In genomic region chr1:72121608-72122185, GRCm38 (mm10) we compare ENCODE assay signal across 25 mouse cellular contexts.
DNase-seq lines count a peak whose midpoint lies in the region; ATAC-seq and TF ChIP-seq lines count a peak whose summit lies in the region.
"Had no signal": no experiment of that assay in that cellular context is flagged by ENCODE, and none has a peak within 500 bp of the region (broad histone marks: within the 10 kb centered on the region; RNA-seq: fewer than 3 reads in every experiment).

No protein-coding gene starts in this region.

- 78% methylated on average over 17 of the region's 17 CpGs for WGBS in limb, embryonic 14.5 days

- no peak for TF ChIP-seq POLR2A in testis, adult 2 months (IDR thresholded peaks at IDR 0.05; ENCODE audit: control insufficient read depth, low read depth, low read length)
- no peak for TF ChIP-seq POLR2A in limb, embryonic 14.5 days (IDR thresholded peaks at IDR 0.05; ENCODE audit: borderline replicate concordance, extremely low read depth, insufficient read depth, insufficient read length)

- intact Hi-C loops in gastrocnemius, adult 2 months (cut with DNase I), result loop anchor here (1.0 to 10.0 kb wide), 3 partner anchors 447 to 832 kb away; no protein-coding TSS in a partner anchor
- intact Hi-C loops in gastrocnemius, postnatal 36 days (cut with DNase I), result loop anchor here (5.0 to 10.0 kb wide), 3 partner anchors 447 to 834 kb away; no protein-coding TSS in a partner anchor

- H3K27ac ChIP-seq in gastrocnemius, adult 2 months, result no peak overlapping the region
- H3K27ac ChIP-seq in testis, adult 2 months (ENCODE audit: control insufficient read depth, insufficient read depth, low read depth, low read length), result no peak overlapping the region
- no peak overlapping the region for H3K27ac ChIP-seq in limb, embryonic 14.5 days (replicated peaks; ENCODE audit: low read depth, low read length)
- H3K27ac ChIP-seq: embryonic facial prominence, embryonic 12.5 days; forebrain, embryonic 15.5 days; hindbrain, embryonic 13.5 days; limb, embryonic 12.5 days; liver, embryonic 14.5 days; lung, embryonic 15.5 days; macrophage; midbrain, embryonic 12.5 days had no signal

- no peak overlapping the region for H3K4me2 ChIP-seq in limb, embryonic 14.5 days (replicated peaks; ENCODE audit: low read depth, low read length, severe bottlenecking)
- H3K4me2 ChIP-seq: embryonic facial prominence, embryonic 12.5 days; forebrain, embryonic 15.5 days; heart, embryonic 11.5 days; hindbrain, embryonic 13.5 days; limb, embryonic 12.5 days; lung, embryonic 15.5 days; midbrain, embryonic 12.5 days had no signal

- peak; percentile 53; the same call in 1 of the 2 replicates for ATAC-seq in limb, embryonic 14.5 days (ENCODE audit: low FRiP score, low read depth)
- ATAC-seq: activated CD4-positive, CD25-positive, alpha-beta regulatory T cell, adult 4 months; forebrain, embryonic 15.5 days; inflammation-experienced regulatory T-cells, adult 6 months had no signal

- H3K9me3 ChIP-seq in limb, embryonic 14.5 days (ENCODE audit: control insufficient read depth, low read length), result no peaks in the 10 kb centered on the region
- H3K9me3 ChIP-seq: embryonic facial prominence, embryonic 12.5 days; forebrain, embryonic 15.5 days; hindbrain, embryonic 13.5 days; limb, embryonic 12.5 days; lung, embryonic 15.5 days; midbrain, embryonic 12.5 days had no signal

- TF ChIP-seq CTCF in gastrocnemius, adult 2 months (IDR thresholded peaks at IDR 0.05), result no peak
- no peak for TF ChIP-seq CTCF in testis, adult 2 months (IDR thresholded peaks at IDR 0.05; ENCODE audit: control insufficient read depth, insufficient read depth, insufficient replicate concordance, low read depth, low read length)

- H3K36me3 ChIP-seq in testis, adult 2 months (ENCODE audit: control insufficient read depth, insufficient read depth, low read length), result no peaks in the 10 kb centered on the region
- H3K36me3 ChIP-seq in limb, embryonic 14.5 days (ENCODE audit: control insufficient read depth, insufficient read depth, low read length), result no peaks in the 10 kb centered on the region
- H3K36me3 ChIP-seq: embryonic facial prominence, embryonic 12.5 days; forebrain, embryonic 15.5 days; hindbrain, embryonic 13.5 days; limb, embryonic 12.5 days; lung, embryonic 15.5 days; midbrain, embryonic 12.5 days had no signal

- H3K27me3 ChIP-seq in testis, adult 2 months (ENCODE audit: control insufficient read depth, insufficient read depth, low read length), result no peaks in the 10 kb centered on the region
- no peaks in the 10 kb centered on the region for H3K27me3 ChIP-seq in limb, embryonic 14.5 days (ENCODE audit: control insufficient read depth, insufficient read depth, low read length)
- H3K27me3 ChIP-seq: embryonic facial prominence, embryonic 12.5 days; forebrain, embryonic 15.5 days; hindbrain, embryonic 13.5 days; limb, embryonic 12.5 days; lung, embryonic 15.5 days; midbrain, embryonic 12.5 days had no signal

- peaks cover 6% of the 10 kb centered on the region for H3K4me1 ChIP-seq in testis, adult 2 months (ENCODE audit: control insufficient read depth, insufficient read depth, low read length)
- H3K4me1 ChIP-seq in limb, embryonic 14.5 days (ENCODE audit: control insufficient read depth, insufficient read depth, low read length), result 0 out of 2 replicates have a peak, but pooled peaks cover 2% of the 10 kb centered on the region
- H3K4me1 ChIP-seq: embryonic facial prominence, embryonic 12.5 days; hindbrain, embryonic 13.5 days; limb, embryonic 12.5 days; lung, embryonic 15.5 days had no signal

- no peak for DNase-seq in gastrocnemius, adult 2 months
- DNase-seq in gastrocnemius, postnatal 36 days, result no peak
- no peak for DNase-seq in testis, postnatal 14 days (ENCODE audit: low spot score)
- no peak for DNase-seq in limb, embryonic 14.5 days (ENCODE audit: low spot score)
- DNase-seq in layer of hippocampus, adult 9-11 months, result no peak
- DNase-seq in yolk sac, embryonic 10.5 days (ENCODE audit: low spot score), result no peak
- DNase-seq: adrenal gland, postnatal 25 days; cerebellum, adult 18-20 months; heart, postnatal 10 days; kidney, adult 2 months; kidney, postnatal 36 days; right cerebral cortex, postnatal 4 days; thymus, postnatal 14 days had no signal

- no peak overlapping the region for H3K9ac ChIP-seq in limb, embryonic 14.5 days (ENCODE audit: low read depth, low read length, severe bottlenecking)
- H3K9ac ChIP-seq: embryonic facial prominence, embryonic 12.5 days; forebrain, embryonic 15.5 days; hindbrain, embryonic 13.5 days; limb, embryonic 12.5 days; liver, embryonic 14.5 days; lung, embryonic 15.5 days; midbrain, embryonic 12.5 days had no signal

- peak overlapping the region; percentile 33 for H3K4me3 ChIP-seq in gastrocnemius, adult 2 months
- peak overlapping the region; percentile 13 for H3K4me3 ChIP-seq in testis, adult 2 months (ENCODE audit: control insufficient read depth, low read depth, low read length)
- no peak overlapping the region for H3K4me3 ChIP-seq in limb, embryonic 14.5 days (replicated peaks; ENCODE audit: low read length)
- H3K4me3 ChIP-seq: embryonic facial prominence, embryonic 12.5 days; forebrain, embryonic 15.5 days; hindbrain, embryonic 13.5 days; limb, embryonic 12.5 days; lung, embryonic 15.5 days; midbrain, embryonic 12.5 days had no signal
